Mouse (Mus musculus) forebrain, embryonic 10.5 days (tissue): ENCODE data around the gene Mcrip2. TPM values are rescaled to one million over a fixed set of nuclear protein-coding genes. Genes with fewer than 3 reads are reported as not detected.
A peak's percentile ranks its signal among the peaks of the same experiment; 100 is the strongest.

Experiments
- DNase-seq: peaks from one replicate; pipeline ENCODE4 v3.0.0-alpha.2; 2017; ENCODE audit warnings: low spot score; ENCODE audit errors: extremely low spot score
- H3K27ac ChIP-seq: fragments of 300-500 bp; sonication (generic); 2 replicates; pipeline ENCODE4 v1.5.1; 2016; ENCODE audit warnings: mild to moderate bottlenecking
- H3K27me3 ChIP-seq: fragments of 300-500 bp; sonication (generic); 2 replicates; pipeline ENCODE4 v1.6.1; 2016; ENCODE audit warnings: mild to moderate bottlenecking; ENCODE audit not compliant: poor library complexity, severe bottlenecking
- H3K36me3 ChIP-seq: fragments of 300-500 bp; sonication (generic); replicated peaks from 2 replicates; pipeline ENCODE4 v1.6.1; 2016; ENCODE audit warnings: mild to moderate bottlenecking, moderate library complexity
- H3K4me1 ChIP-seq: fragments of 300-500 bp; sonication (generic); 2 replicates; pipeline ENCODE4 v1.6.1; 2016
- H3K4me3 ChIP-seq: fragments of 300-500 bp; sonication (generic); 2 replicates; pipeline ENCODE4 v1.5.1; 2016; ENCODE audit warnings: mild to moderate bottlenecking, moderate library complexity
- H3K9me3 ChIP-seq: fragments of 300-500 bp; sonication (generic); 2 replicates; pipeline ENCODE4 v1.6.1; 2016; ENCODE audit warnings: mild to moderate bottlenecking, moderate library complexity
- whole genome bisulfite sequencing: fragments of 180-500 bp; shearing (Covaris S2); methylation state at CpG from one replicate; pipeline ENCODE4 v1.1.7; 2016; 5-methylcytosine and 5-hydroxymethylcytosine counted together
- polyA plus RNA-seq: library from polyadenylated mRNA; unstranded; fragments of >200 nt; fragmentation: Nextera tagmentation; extraction: Ambion mirVana; gene quantifications from 2 replicates; pipeline ENCODE4 v1.2.1, GENCODE M21; 2016

The Mcrip2 gene
- polyA plus RNA-seq, 1 experiment from 2014 or later = 21.9 TPM

GRCm38 (mm10) chr17:25869954-25870353, 1.4 kb upstream of the Mcrip2 start:
- Histone ChIP-seq H3K4me1 (peaks cover 52% of the 10 kb centered on the region), H3K9me3 (no peaks in the 10 kb centered on the region), H3K27me3 (no peaks in the 10 kb centered on the region), H3K27ac (no peak overlapping the region), H3K4me3 (no peak overlapping the region), H3K36me3 (no peaks in the 10 kb centered on the region; the same call in 1 of the 2 replicates)
- no peak for DNase-seq
- 90% methylated on average over 2 of the region's 2 CpGs for WGBS

- H3K27ac ChIP-seq = no peak overlapping the region
- DNase-seq = no peak
- H3K4me1 ChIP-seq = peaks cover 50% of the 10 kb centered on the region
- no peaks in the 10 kb centered on the region; the same call in 1 of the 2 replicates for H3K36me3 ChIP-seq
- no peaks in the 10 kb centered on the region for H3K9me3 ChIP-seq
- H3K4me3 ChIP-seq = no peak overlapping the region
- H3K27me3 ChIP-seq = no peaks in the 10 kb centered on the region
- WGBS = 84% methylated on average over 8 of the region's 8 CpGs
These were observed 934 bp upstream of the Mcrip2 start for GRCm38 (mm10) chr17:25869498-25869897.

GRCm38 (mm10) chr17:25867836-25868600, 546 bp downstream of the Mcrip2 start:
- peaks cover 41% of the 10 kb centered on the region for H3K4me1 ChIP-seq
- under 1% methylated on average over 42 of the region's 42 CpGs for WGBS
- H3K9me3 ChIP-seq = no peaks in the 10 kb centered on the region
- peak overlapping the region; percentile 90 for H3K4me3 ChIP-seq
- peak overlapping the region; percentile 82 for H3K27ac ChIP-seq
- DNase-seq = peak; percentile 58
- no peaks in the 10 kb centered on the region for H3K27me3 ChIP-seq
- peaks cover 5% of the 10 kb centered on the region; the same call in 1 of the 2 replicates for H3K36me3 ChIP-seq

- H3K9me3 ChIP-seq = no peaks in the 10 kb centered on the region
- H3K4me1 ChIP-seq = peaks cover 41% of the 10 kb centered on the region
- 17% methylated on average over 7 of the region's 7 CpGs for WGBS
- DNase-seq = no peak
- H3K4me3 ChIP-seq = peak overlapping the region; percentile 90
- H3K36me3 ChIP-seq = peaks cover 5% of the 10 kb centered on the region; the same call in 1 of the 2 replicates
- peak overlapping the region; percentile 82 for H3K27ac ChIP-seq
- no peaks in the 10 kb centered on the region for H3K27me3 ChIP-seq
These were observed 1.1 kb downstream of the Mcrip2 start for GRCm38 (mm10) chr17:25867509-25867835.

- Histone ChIP-seq H3K27me3 (no peaks in the 10 kb centered on the region), H3K9me3 (no peaks in the 10 kb centered on the region), H3K4me3 (no peak overlapping the region), H3K4me1 (peaks cover 53% of the 10 kb centered on the region), H3K36me3 (peaks cover 5% of the 10 kb centered on the region; the same call in 1 of the 2 replicates), H3K27ac (no peak overlapping the region)
- WGBS = 91% methylated on average over 3 of the region's 3 CpGs
- DNase-seq = no peak
These were observed 2.4 kb downstream of the Mcrip2 start for GRCm38 (mm10) chr17:25866172-25866571.

GRCm38 (mm10) chr17:25865288-25865687, 3.3 kb downstream of the Mcrip2 start:
- H3K4me3 ChIP-seq = peak overlapping the region; percentile 10
- no peaks in the 10 kb centered on the region for H3K27me3 ChIP-seq
- H3K27ac ChIP-seq = no peak overlapping the region
- peaks cover 62% of the 10 kb centered on the region for H3K4me1 ChIP-seq
- 91% methylated on average over 11 of the region's 11 CpGs for WGBS
- no peaks in the 10 kb centered on the region for H3K9me3 ChIP-seq
- DNase-seq = no peak
- peaks cover 5% of the 10 kb centered on the region; the same call in 1 of the 2 replicates for H3K36me3 ChIP-seq

- no peak for DNase-seq
- H3K36me3 ChIP-seq = peaks cover 9% of the 10 kb centered on the region
- peaks cover 68% of the 10 kb centered on the region for H3K4me1 ChIP-seq
- no peaks in the 10 kb centered on the region for H3K9me3 ChIP-seq
- WGBS = 92% methylated on average over 14 of the region's 14 CpGs
- no peak overlapping the region for H3K4me3 ChIP-seq
- no peaks in the 10 kb centered on the region for H3K27me3 ChIP-seq
- H3K27ac ChIP-seq = no peak overlapping the region
These were observed 4.3 kb downstream of the Mcrip2 start for GRCm38 (mm10) chr17:25864311-25864710.

- no peaks in the 10 kb centered on the region for H3K9me3 ChIP-seq
- H3K36me3 ChIP-seq = peaks cover 15% of the 10 kb centered on the region
- no peak overlapping the region for H3K27ac ChIP-seq
- no peaks in the 10 kb centered on the region for H3K27me3 ChIP-seq
- WGBS = 93% methylated on average over 6 of the region's 6 CpGs
- H3K4me1 ChIP-seq = peaks cover 64% of the 10 kb centered on the region
- no peak for DNase-seq
- no peak overlapping the region for H3K4me3 ChIP-seq
These were observed 4.9 kb downstream of the Mcrip2 start for GRCm38 (mm10) chr17:25863681-25864080.

GRCm38 (mm10) chr17:25861704-25862612, 6.6 kb downstream of the Mcrip2 start:
- H3K36me3 ChIP-seq = peaks cover 30% of the 10 kb centered on the region
- DNase-seq = no peak
- no peaks in the 10 kb centered on the region for H3K9me3 ChIP-seq
- H3K27ac ChIP-seq = peak overlapping the region; percentile 94
- WGBS = 11% methylated on average over 6 of the region's 6 CpGs
- H3K4me1 ChIP-seq = peaks cover 46% of the 10 kb centered on the region
- H3K27me3 ChIP-seq = no peaks in the 10 kb centered on the region
- H3K4me3 ChIP-seq = peak overlapping the region; percentile 84

GRCm38 (mm10) chr17:25860832-25861703, 7.5 kb downstream of the Mcrip2 start, which contains the start of gene Wdr90:
TSS of gene Wdr90 (minus strand) at chr17:25861501.
- 3% methylated on average over 65 of the region's 65 CpGs for WGBS
- H3K4me1 ChIP-seq = peaks cover 38% of the 10 kb centered on the region
- H3K4me3 ChIP-seq = peak within 1 kb of the TSS; percentile 84
- peaks cover 37% of the 10 kb centered on the region for H3K36me3 ChIP-seq
- peak within 1 kb of the TSS; percentile 94 for H3K27ac ChIP-seq
- no peaks in the 10 kb centered on the region for H3K27me3 ChIP-seq
- no peaks in the 10 kb centered on the region for H3K9me3 ChIP-seq
- peak; percentile 92 for DNase-seq

GRCm38 (mm10) chr17:25860229-25860628, 8.3 kb downstream of the Mcrip2 start:
- Histone ChIP-seq H3K27me3 (no peaks in the 10 kb centered on the region), H3K9me3 (no peaks in the 10 kb centered on the region), H3K4me3 (peak overlapping the region; percentile 84), H3K36me3 (peaks cover 45% of the 10 kb centered on the region), H3K27ac (peak overlapping the region; percentile 94), H3K4me1 (peaks cover 32% of the 10 kb centered on the region)
- 95% methylated on average over 6 of the region's 6 CpGs for WGBS
- DNase-seq = no peak

GRCm38 (mm10) chr17:25844396-25844901, 24.1 kb downstream of the Mcrip2 start, which contains the start of gene Rhot2:
TSS of gene Rhot2 (minus strand) at chr17:25844851.
- Histone ChIP-seq H3K4me3 (peak within 1 kb of the TSS; percentile 94), H3K4me1 (peaks cover 24% of the 10 kb centered on the region), H3K27ac (peak within 1 kb of the TSS; percentile 93), H3K36me3 (peaks cover 85% of the 10 kb centered on the region), H3K9me3 (no peaks in the 10 kb centered on the region), H3K27me3 (no peaks in the 10 kb centered on the region)
- DNase-seq = peak; percentile 94
- under 1% methylated on average over 21 of the region's 21 CpGs for WGBS
